Mouse (Mus musculus) erythroblast, embryonic 14.5 days (primary cell): ENCODE results near the gene BC005537.

Experiments used
- GATA1 ChIP-seq: IDR thresholded peaks from 2 replicates; pipeline ENCODE4 v1.6.1; 2012; ENCODE audit warnings: low read length, inconsistent platforms, mixed read lengths
- TAL1 ChIP-seq: IDR thresholded peaks from 3 replicates; pipeline ENCODE4 v1.6.1; 2012; ENCODE audit warnings: low read length, inconsistent platforms, mixed read lengths

GRCm38 (mm10) chr13:24778706-24779380, 22.6 kb upstream of the BC005537 start:
- TF ChIP-seq GATA1 (no peak), TAL1 (no peak)
